Mouse (Mus musculus): ENCODE data around the gene C2cd4d. TPM values are rescaled to one million over a fixed set of nuclear protein-coding genes. Genes with fewer than 3 reads are reported as not detected.
A peak's percentile ranks its signal among the peaks of the same experiment; 100 is the strongest.

C2cd4d gene
- polyA plus RNA-seq, 1 experiment from 2014 or later = 3.1 TPM

GRCm38 (mm10) chr3:94377028-94377923 is 15.0 kb downstream of the C2cd4d start:
- Histone ChIP-seq H3K4me2 (replicated peaks) (0 out of 2 replicates have a peak overlapping the region, but pooled peaks have one; percentile 16), H3K36me3 (no peaks in the 10 kb centered on the region)
- WGBS = 12% methylated on average over 13 of the region's 13 CpGs

DNA sequence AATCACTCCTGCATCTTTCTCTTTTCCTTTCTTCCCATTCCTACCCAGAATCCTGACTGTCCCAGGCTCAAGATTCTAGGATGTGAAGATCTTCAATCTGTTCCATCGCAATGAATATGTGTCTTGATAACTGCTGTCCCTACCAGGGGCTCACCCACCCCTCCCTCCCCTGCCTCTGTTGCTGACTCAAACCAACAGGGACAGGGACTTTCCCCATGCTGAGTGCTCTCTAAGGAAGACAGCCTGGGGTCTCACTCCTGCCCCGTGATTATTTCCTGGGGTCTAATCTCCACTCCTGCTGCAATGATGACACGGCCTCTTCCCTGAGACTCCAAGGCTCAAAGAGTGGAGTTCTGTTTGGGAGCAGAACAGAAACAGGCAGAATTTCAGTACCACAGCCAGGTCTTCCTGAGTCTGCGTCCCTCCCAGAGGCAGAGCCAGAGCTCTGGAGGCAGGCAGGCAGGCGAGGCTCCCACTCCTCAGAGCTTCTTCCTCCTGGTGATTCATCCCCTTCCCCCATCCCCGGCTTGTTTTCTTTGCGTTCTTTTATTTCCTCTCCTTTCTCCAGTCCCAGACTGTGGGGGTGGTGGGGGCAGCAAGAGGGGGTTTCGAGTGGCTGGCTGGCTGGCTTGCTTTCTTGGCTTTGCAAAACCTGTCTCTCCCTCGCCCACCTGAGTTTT is 17.7 kb downstream of the C2cd4d start:
- peaks cover 13% of the 10 kb centered on the region for H3K4me1 ChIP-seq
- 0 out of 2 replicates have a peak overlapping the region, but pooled peaks have one; percentile 25 for H3K9ac ChIP-seq
- peaks cover 6% of the 10 kb centered on the region for H3K27me3 ChIP-seq
- ATAC-seq (ENCODE audit: low FRiP score, low read depth) = no peak
- no peaks in the 10 kb centered on the region for H3K9me3 ChIP-seq
- no peak overlapping the region for H3K27ac ChIP-seq
- WGBS = 27% methylated on average over 9 of the region's 9 CpGs
- no peaks in the 10 kb centered on the region for H3K36me3 ChIP-seq
- H3K4me3 ChIP-seq = no peak overlapping the region
- no peak overlapping the region for H3K4me2 ChIP-seq (replicated peaks)

More at GRCm38 (mm10) chr3:94377028-94377923, 15.0 kb downstream of the C2cd4d start:
- peaks cover 32% of the 10 kb centered on the region for H3K4me1 ChIP-seq
- H3K4me3 ChIP-seq = no peak overlapping the region
- H3K9ac ChIP-seq = no peak overlapping the region
- peaks cover 8% of the 10 kb centered on the region; the same call in 1 of the 2 replicates for H3K27me3 ChIP-seq
- no peak overlapping the region for H3K27ac ChIP-seq
- no peak; the same call in 1 of the 2 replicates for ATAC-seq (ENCODE audit: low FRiP score, low read depth)
- H3K9me3 ChIP-seq = no peaks in the 10 kb centered on the region

DNA sequence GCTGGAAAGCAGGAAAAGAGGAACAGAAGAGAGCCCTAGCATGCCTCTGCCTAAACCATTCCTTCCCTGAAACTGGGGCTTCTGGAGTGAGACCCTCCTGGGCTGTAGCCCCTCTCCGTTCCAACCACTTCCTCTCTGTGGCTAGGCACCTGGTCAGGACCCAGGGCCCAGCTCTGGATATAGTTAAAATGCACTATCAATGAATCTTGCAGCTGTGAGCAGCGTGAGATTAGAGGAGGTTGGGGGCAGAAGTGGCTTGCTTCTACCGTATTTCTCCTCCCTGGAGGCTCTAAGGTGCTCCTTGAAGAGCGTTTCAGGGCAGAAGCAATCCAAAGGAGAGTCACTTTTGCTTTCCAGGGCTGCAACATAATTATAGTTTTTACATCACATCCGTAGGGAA is 20.1 kb downstream of the C2cd4d start:
- H3K4me3 ChIP-seq = no peak overlapping the region
- peaks cover 6% of the 10 kb centered on the region for H3K4me1 ChIP-seq
- WGBS = 55% methylated on average over 5 of the region's 5 CpGs
- ATAC-seq (ENCODE audit: low FRiP score, low read depth) = no peak
- H3K27me3 ChIP-seq = peaks cover 4% of the 10 kb centered on the region; the same call in 1 of the 2 replicates
- H3K9me3 ChIP-seq = no peaks in the 10 kb centered on the region
- H3K36me3 ChIP-seq = no peaks in the 10 kb centered on the region
- H3K4me2 ChIP-seq (replicated peaks) = no peak overlapping the region
- no peak overlapping the region for H3K9ac ChIP-seq
- no peak overlapping the region for H3K27ac ChIP-seq

DNA sequence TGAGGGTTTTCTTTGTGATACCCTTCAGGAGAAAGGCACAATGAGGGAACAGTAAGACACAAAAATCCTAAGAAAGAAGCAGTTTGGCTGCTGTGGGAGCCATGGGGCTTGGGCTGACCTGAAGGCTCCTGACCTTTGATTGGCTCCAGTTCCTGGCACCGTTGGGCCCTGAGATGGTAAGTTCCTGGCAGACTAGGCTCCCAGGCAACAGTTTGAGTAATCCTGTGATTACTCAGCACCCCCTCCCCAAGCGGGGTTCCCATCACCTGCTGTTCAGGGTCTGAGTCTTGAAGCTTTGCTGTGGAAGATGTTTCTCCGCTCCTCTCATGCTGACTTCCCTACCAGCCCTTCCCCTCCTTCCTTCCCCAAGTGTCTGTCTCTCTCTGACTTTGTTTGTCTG is 21.2 kb downstream of the C2cd4d start:
- Histone ChIP-seq H3K9ac (no peak overlapping the region), H3K36me3 (no peaks in the 10 kb centered on the region), H3K4me2 (replicated peaks) (no peak overlapping the region), H3K27me3 (peaks cover 4% of the 10 kb centered on the region; the same call in 1 of the 2 replicates), H3K27ac (no peak overlapping the region), H3K4me3 (no peak overlapping the region), H3K9me3 (no peaks in the 10 kb centered on the region), H3K4me1 (peaks cover 4% of the 10 kb centered on the region; the same call in 1 of the 2 replicates)
- 71% methylated on average over 3 of the region's 3 CpGs for WGBS
- no peak for ATAC-seq (ENCODE audit: low FRiP score, low read depth)

GRCm38 (mm10) chr3:94386671-94387070 is 24.4 kb downstream of the C2cd4d start:
- Histone ChIP-seq H3K9ac (no peak overlapping the region), H3K9me3 (no peaks in the 10 kb centered on the region), H3K4me2 (replicated peaks) (no peak overlapping the region), H3K4me1 (no peaks in the 10 kb centered on the region), H3K27me3 (peaks cover 4% of the 10 kb centered on the region; the same call in 1 of the 2 replicates), H3K27ac (no peak overlapping the region), H3K36me3 (no peaks in the 10 kb centered on the region), H3K4me3 (no peak overlapping the region)
- ATAC-seq (ENCODE audit: low FRiP score, low read depth) = peak; percentile 55; the same call in 1 of the 2 replicates
- WGBS = 52% methylated on average over 4 of the region's 4 CpGs

- Histone ChIP-seq H3K9me3 (no peaks in the 10 kb centered on the region), H3K36me3 (no peaks in the 10 kb centered on the region), H3K4me1 (no peaks in the 10 kb centered on the region), H3K4me2 (replicated peaks) (no peak overlapping the region), H3K27ac (no peak overlapping the region), H3K4me3 (no peak overlapping the region), H3K9ac (no peak overlapping the region), H3K27me3 (peaks cover 4% of the 10 kb centered on the region; the same call in 1 of the 2 replicates)
- ATAC-seq (ENCODE audit: low FRiP score, low read depth) = no peak
- WGBS = 89% methylated on average over 10 of the region's 10 CpGs
Measured at GRCm38 (mm10) chr3:94387391-94387790, 25.2 kb downstream of the C2cd4d start.

- Histone ChIP-seq H3K36me3 (no peaks in the 10 kb centered on the region), H3K27me3 (peaks cover 4% of the 10 kb centered on the region; the same call in 1 of the 2 replicates), H3K4me2 (replicated peaks) (no peak overlapping the region), H3K9me3 (no peaks in the 10 kb centered on the region), H3K4me3 (no peak overlapping the region), H3K4me1 (no peaks in the 10 kb centered on the region), H3K27ac (no peak overlapping the region), H3K9ac (no peak overlapping the region)
- WGBS = 73% methylated on average over 5 of the region's 5 CpGs
- no peak for ATAC-seq (ENCODE audit: low FRiP score, low read depth)
Measured at GRCm38 (mm10) chr3:94388047-94388446, 25.8 kb downstream of the C2cd4d start.

DNA sequence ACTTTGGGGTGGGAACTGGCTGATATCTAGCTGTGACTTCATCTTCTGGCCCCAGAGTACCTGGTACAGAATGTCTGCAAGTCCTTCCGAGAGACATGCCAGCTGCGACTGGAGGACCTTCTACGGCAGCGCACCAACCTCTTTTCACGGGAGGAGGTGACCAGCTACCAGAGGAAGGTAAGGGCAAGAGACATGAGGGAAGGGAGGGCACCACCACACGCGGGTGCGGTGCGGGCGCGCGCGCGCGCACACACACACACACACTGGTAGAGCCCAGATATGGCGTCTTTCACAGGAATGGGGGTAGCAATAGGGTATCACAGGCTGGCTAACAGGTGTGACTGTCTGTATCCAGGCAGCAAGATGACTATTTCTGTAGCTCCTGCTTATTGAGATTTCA is 27.2 kb downstream of the C2cd4d start:
- Histone ChIP-seq H3K4me1 (peaks cover 4% of the 10 kb centered on the region; the same call in 1 of the 2 replicates), H3K36me3 (no peaks in the 10 kb centered on the region), H3K9ac (no peak overlapping the region), H3K4me3 (no peak overlapping the region), H3K27me3 (no peaks in the 10 kb centered on the region; the same call in 1 of the 2 replicates), H3K9me3 (no peaks in the 10 kb centered on the region), H3K27ac (no peak overlapping the region), H3K4me2 (replicated peaks) (no peak overlapping the region)
- 94% methylated on average over 16 of the region's 16 CpGs for WGBS
- ATAC-seq (ENCODE audit: low FRiP score, low read depth) = no peak

DNA sequence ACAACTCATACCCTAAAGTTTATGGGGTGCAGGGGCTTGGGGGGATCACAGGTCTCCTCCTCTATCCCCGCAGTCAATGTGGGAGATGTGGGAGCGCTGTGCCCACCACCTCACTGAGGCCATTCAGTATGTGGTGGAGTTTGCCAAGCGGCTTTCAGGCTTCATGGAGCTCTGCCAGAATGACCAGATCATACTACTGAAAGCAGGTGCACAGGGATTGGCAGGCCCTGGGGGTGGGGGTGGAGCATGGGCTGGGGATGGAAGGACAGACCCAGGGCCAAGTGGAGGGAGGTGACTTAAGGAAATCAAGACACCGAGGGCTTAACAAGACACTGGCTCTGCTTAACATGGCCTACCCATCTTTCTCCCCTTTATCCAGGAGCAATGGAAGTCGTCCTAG is 28.8 kb downstream of the C2cd4d start:
- H3K4me1 ChIP-seq = peaks cover 4% of the 10 kb centered on the region; the same call in 1 of the 2 replicates
- no peak overlapping the region for H3K4me3 ChIP-seq
- no peak overlapping the region for H3K27ac ChIP-seq
- H3K9ac ChIP-seq = no peak overlapping the region
- peaks cover 4% of the 10 kb centered on the region; the same call in 1 of the 2 replicates for H3K27me3 ChIP-seq
- WGBS = 77% methylated on average over 5 of the region's 5 CpGs
- H3K36me3 ChIP-seq = no peaks in the 10 kb centered on the region
- no peak overlapping the region for H3K4me2 ChIP-seq (replicated peaks)
- ATAC-seq (ENCODE audit: low FRiP score, low read depth) = no peak
- H3K9me3 ChIP-seq = no peaks in the 10 kb centered on the region

GRCm38 (mm10) chr3:94392128-94392527 is 29.9 kb downstream of the C2cd4d start:
- 81% methylated on average over 2 of the region's 2 CpGs for WGBS
- Histone ChIP-seq H3K36me3 (no peaks in the 10 kb centered on the region), H3K27me3 (peaks cover 14% of the 10 kb centered on the region), H3K27ac (no peak overlapping the region), H3K9ac (no peak overlapping the region), H3K4me1 (peaks cover 4% of the 10 kb centered on the region; the same call in 1 of the 2 replicates), H3K4me2 (replicated peaks) (no peak overlapping the region), H3K9me3 (no peaks in the 10 kb centered on the region), H3K4me3 (no peak overlapping the region)
- ATAC-seq (ENCODE audit: low FRiP score, low read depth) = no peak

- H3K9me3 ChIP-seq = no peaks in the 10 kb centered on the region
- no peak overlapping the region for H3K4me2 ChIP-seq (replicated peaks)
- H3K36me3 ChIP-seq = no peaks in the 10 kb centered on the region
- peak; percentile 82 for ATAC-seq (ENCODE audit: low FRiP score, low read depth)
- peaks cover 4% of the 10 kb centered on the region; the same call in 1 of the 2 replicates for H3K4me1 ChIP-seq
- no peak overlapping the region for H3K9ac ChIP-seq
- no peak overlapping the region for H3K4me3 ChIP-seq
- H3K27me3 ChIP-seq = peaks cover 23% of the 10 kb centered on the region
- 50% methylated on average over 4 of the region's 4 CpGs for WGBS
- no peak overlapping the region for H3K27ac ChIP-seq
Measured at GRCm38 (mm10) chr3:94393049-94393448, 30.8 kb downstream of the C2cd4d start.

- 69% methylated on average over 1 of the region's 1 CpGs for WGBS
- Histone ChIP-seq H3K27ac (no peak overlapping the region), H3K27me3 (peaks cover 56% of the 10 kb centered on the region), H3K4me1 (peaks cover 14% of the 10 kb centered on the region), H3K9me3 (no peaks in the 10 kb centered on the region), H3K4me2 (replicated peaks) (no peak overlapping the region), H3K4me3 (no peak overlapping the region), H3K9ac (no peak overlapping the region), H3K36me3 (no peaks in the 10 kb centered on the region)
- ATAC-seq (ENCODE audit: low FRiP score, low read depth) = no peak
Measured at GRCm38 (mm10) chr3:94396336-94396735, 34.1 kb downstream of the C2cd4d start.

Measured in limb, embryonic 13.5 days (tissue).